Mouse (Mus musculus) small intestine, adult 2 months (tissue): Measurements from ENCODE around the gene Ctnna3.

ENCODE experiments used
- CTCF ChIP-seq: fragments of 200-500 bp; IDR thresholded peaks from 2 replicates; pipeline ENCODE4 v1.5.1; 2012; ENCODE audit warnings: low read depth, mild to moderate bottlenecking, control low read depth, inconsistent platforms, low read length, moderate library complexity, mixed read lengths; ENCODE audit not compliant: insufficient replicate concordance, insufficient read length; ENCODE audit errors: extremely low read depth
- POLR2A ChIP-seq: fragments of 200-500 bp; IDR thresholded peaks from 2 replicates; pipeline ENCODE4 v1.6.1; 2012; ENCODE audit warnings: low read depth, mild to moderate bottlenecking, control low read depth, inconsistent platforms, low read length, moderate library complexity

DNA sequence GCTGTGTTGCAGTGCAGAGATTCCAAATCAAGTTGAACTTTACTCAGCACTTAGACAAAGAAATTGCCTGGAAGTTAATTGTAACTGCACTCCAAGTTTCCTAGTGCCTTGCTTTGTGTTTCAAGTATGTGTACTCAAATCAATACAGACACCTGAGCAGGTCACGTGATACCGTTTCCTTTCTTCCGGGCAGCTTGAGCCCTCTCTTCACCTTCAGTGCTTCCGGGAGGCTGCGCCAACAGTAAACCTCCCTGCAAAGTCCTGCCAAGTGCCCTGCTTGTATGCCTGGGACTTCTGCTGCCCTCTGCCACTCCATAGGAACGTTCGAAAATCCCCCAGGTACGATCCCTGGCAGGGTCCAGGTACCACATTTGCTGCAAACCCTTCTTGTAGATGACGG lies 223.0 kb downstream of the Ctnna3 start:
- TF ChIP-seq POLR2A = no peak
- no peak for TF ChIP-seq CTCF
